Mouse (Mus musculus) testis, postnatal 14 days (tissue): ENCODE data around the gene Nr2f1.
A peak's percentile ranks its signal among the peaks of the same experiment; 100 is the strongest.
"Not testable (repeated sequence)": the region's sequence is repeated elsewhere in the genome, so short reads cannot be mapped to it uniquely, and the experiment has no call there.

Source experiments
- DNase-seq: peaks from one replicate; pipeline ENCODE4 v3.0.0; 2021; ENCODE audit warnings: low spot score

Nr2f1 gene

DNA sequence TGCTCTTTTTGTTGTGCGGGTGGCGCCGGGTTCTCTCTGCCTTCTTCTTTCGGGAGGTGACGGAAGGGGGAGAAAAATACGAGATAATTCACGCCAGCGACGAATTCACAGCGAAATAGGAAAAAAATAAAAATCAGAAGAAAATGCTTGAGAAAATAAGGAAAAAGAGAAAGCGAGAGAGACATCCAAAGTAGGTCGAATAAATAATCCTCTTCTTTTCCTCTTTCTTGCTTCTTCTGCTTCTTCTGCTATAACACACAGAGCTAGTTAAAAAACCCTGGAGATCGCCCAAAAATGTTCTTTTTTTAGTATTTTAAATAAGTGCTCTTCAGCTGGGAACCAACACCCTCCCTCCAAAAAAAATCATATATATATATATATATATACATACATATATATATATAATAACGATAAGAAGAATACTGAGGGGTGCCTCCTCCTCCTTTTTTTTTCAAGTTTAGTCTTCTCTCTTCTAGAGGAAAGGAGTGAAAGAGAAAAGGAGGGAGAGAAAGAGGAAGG, at the start of gene Nr2f1:
TSS of gene Nr2f1 (minus strand) at position 116 of the 519 bp plus-strand sequence.
- DNase-seq: no peak

DNA sequence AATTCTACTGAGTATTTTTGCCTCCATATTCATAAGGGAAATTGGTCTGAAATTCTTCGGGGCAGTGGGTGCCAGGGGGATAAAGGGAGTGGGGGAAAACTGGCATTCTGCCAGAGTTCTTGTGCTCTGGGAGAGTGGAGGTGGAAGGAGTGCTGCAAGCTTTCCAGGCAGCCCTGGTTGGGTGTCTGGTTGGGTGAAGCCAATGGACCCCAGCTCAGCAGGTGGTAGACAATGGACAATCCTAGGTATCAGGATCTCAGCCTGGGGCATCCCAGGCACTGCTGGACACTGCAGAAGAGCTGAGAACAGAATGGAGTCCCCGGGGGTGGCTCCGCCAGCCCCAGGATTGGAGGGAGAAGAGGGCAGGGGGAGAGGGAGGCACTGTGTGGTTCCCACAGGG, 22.1 kb upstream of the Nr2f1 start:
- no peak for DNase-seq

DNA sequence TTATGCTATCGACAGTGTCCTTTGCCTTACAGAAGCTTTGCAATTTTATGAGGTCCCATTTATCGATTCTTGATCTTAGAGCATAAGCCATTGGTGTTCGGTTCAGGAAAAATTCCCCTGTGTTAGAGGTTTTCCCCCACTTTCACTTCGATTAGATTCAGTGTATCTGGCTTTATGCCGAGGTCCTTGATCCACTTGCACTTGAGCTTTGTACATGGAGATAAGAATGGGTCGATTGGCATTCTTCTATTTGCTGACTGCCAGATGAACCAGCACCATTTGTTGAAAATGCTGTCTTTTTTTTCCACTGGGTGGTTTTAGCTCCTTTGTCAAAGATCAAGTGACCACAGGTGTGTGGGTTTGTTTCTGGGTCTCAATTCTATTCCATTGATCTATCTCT, 20.7 kb upstream of the Nr2f1 start:
- not testable (repeated sequence) for DNase-seq

DNA sequence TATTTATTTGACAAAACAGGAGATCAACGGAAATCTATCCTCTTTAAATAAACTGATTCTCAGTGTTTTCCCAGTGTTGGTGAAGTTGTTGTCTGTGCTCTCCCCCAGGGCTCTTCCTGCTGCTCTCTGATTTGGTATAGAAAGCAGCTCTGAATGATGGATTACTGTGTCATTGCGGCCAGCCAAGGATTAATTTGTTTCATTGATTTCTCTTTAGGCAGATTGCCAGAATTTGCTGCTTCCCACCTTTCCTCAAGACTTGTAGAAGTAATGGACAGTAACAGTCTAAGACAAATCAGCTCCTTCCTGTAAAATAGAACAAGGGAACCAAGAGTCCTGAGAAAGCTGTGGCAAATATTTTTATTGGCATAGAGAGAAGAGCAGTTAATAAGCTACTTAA, 15.7 kb upstream of the Nr2f1 start:
- DNase-seq: no peak

DNA sequence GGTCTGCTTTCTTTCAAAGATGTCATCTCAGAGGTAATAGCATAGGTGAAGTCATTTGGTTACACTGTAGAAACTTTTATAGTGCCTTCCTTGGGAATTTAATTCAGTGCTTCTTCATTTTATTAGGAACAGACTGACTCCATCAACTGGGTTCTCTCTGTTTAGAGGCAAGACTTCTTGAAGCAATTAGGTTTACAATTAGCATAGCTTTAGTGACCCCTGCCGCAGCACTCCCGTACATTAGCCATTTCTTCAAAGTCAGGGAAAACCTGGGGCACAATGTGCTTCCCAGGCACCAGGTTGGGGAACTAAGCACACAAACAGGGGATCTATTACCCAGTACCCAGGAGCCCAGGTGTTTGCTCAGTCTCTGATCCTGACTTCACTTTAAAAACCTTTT, 13.6 kb upstream of the Nr2f1 start:
- no peak for DNase-seq

DNA sequence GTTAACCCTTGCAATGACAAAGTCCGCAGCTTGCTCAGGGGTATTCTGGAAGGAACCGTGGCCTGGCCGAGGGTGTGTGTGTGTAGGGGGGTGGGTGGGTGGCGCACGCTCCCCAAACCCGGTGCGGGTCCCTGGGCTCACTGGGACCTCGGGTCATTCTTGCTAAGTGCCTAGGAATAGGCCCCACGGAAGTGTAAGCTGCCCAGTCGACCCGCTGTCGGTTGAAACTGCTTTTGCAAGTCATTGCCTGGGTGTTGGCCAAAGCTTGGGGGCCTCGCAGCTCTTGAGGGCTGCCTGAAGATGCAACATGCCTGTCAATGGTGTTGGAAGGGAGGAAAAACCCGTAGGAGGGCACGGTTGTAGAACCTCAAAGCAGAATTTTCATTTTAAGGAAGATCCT, 12.6 kb upstream of the Nr2f1 start:
- DNase-seq: no peak

DNA sequence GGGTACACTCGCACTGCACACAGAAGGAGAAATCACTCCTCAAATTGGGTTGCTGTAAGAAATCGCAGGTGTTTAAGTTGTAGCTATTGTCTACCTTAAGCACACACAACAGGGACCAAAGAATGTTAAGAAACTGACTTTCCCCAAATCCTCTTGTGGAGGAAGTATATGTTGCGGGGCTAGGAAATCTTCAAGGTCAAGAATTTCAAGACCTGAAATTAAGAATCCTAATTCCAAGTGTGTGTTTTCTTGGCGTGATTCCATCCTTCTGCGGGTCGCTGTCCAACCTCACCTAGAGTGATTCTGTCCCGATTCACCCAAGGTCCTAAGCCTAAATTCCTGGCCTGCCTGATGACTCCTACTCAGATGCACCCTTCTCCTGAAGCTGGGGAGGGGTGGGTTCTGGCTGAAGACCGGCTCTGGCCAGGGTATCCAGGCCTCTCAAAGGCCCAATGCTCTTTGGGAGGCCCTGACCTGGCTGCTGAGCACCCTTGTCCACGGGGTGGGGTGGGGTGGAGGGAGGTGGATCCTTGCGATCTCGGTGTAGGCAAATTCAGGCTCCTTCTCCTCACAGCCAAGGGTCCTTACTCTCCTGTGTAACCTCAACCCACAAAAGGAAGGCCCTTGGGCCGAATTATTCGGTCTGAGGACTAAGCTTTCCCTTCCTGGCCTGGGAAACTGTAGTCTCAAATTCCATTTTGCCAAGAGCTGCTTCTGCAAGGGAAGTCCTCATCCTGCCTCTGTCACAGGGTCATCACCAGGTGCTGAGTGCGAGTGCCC, 11.9 kb upstream of the Nr2f1 start:
- no peak for DNase-seq

DNA sequence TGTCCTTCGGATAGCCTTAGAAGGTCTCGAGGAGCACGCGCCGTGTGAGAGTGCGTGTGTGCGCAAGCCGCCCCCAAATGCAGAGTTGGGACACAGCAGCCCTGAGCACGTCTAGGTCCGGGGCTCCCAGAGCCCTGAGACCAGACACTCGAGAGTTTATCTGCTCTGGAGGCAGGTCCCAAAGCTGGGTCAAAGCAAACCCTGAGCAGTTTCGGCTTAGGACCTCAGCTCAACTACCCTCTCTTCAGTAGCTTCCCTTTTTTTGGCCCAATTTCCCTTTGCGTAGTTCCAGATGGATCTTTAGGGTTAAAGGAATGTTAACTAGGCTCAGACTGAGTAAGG, 11.2 kb upstream of the Nr2f1 start:
- no peak for DNase-seq

DNA sequence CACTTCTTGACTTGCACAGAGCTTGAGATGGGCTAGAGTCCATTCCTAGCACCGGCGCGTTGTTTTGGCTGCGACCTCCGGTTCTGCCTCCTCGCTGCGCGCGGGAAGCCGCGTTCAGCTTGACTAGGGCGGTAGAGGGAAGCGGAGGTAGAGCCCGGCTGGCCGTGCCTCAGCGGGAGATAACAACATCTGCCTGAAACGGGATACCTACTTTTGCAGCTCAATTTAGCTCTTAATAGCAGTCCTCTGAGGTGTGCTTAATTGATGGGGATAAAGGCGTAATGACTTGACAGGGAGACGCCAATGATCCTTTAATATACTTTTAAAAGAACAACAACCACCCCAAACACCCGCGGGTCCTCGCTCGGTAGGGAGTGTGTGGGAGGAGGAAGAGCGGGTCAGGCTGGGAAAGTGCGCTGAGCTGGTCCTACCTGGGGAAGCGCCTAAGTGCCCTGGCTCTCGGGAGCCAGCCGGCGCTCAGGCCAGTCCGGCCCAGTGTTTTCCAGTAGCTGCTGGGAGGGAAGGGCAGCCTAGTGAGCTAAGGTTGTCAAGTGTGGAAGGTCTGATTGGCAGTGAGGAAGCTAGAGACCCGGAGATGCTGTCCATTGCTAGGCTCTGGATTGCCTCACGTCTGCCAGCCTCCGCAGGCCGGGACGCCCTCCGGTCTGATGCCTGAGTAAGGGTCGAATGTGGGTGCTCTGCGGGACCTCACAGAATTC, 10.6 kb upstream of the Nr2f1 start:
- no peak for DNase-seq

DNA sequence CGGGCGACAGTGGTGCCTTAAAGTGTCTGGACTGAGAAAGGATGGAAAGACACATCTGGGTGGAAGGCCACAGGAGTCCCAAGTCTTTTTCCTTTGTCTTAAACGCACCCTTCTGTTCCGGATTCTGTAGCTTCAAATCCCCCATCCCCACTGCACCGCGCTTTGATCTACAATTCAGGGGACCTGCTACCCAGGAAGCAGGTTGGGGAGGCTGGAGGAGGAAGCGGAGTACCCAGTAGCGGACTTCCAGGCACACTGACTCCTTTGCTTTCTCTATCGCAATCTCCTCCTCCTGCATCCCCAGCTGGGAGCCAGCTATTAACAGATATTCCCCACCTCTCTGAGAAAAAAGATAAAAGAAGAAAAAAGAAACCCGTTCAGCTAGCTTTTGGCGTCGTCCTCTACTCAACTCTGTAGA, 10.1 kb upstream of the Nr2f1 start:
- no peak for DNase-seq

DNA sequence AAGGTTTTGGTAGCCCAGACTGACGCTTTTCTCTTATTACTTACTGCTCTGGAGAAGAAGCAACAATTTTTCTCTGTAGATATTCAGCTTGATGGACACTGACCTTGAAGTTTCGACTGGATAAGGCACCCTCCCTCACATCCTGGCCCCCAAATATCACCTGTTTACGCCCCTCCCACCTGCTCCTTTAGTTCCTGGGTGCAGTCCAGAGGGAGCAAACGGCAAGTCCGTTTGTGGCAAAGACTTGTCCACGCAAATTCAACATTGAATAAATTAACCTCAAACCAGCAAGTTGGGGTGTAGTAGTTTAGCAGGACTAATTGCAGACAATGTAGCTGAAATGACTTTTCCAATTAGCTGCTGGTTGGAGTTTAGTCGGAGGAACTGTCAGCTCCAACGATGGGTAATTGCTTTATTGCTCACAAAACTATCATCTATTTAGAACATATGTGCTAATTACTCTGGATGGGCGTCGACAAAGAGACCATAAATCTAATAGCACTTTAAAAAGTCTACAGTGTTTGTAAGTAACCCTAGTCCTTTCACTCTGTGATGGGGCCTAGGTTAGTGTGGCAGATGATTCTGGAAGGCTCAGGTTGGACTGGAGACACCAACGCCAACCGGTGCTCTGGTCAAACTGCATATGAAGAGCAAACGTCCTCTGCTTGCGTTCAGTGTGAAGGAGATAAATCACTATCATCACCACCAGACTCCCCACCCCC, 9.3 kb upstream of the Nr2f1 start:
- no peak for DNase-seq

DNA sequence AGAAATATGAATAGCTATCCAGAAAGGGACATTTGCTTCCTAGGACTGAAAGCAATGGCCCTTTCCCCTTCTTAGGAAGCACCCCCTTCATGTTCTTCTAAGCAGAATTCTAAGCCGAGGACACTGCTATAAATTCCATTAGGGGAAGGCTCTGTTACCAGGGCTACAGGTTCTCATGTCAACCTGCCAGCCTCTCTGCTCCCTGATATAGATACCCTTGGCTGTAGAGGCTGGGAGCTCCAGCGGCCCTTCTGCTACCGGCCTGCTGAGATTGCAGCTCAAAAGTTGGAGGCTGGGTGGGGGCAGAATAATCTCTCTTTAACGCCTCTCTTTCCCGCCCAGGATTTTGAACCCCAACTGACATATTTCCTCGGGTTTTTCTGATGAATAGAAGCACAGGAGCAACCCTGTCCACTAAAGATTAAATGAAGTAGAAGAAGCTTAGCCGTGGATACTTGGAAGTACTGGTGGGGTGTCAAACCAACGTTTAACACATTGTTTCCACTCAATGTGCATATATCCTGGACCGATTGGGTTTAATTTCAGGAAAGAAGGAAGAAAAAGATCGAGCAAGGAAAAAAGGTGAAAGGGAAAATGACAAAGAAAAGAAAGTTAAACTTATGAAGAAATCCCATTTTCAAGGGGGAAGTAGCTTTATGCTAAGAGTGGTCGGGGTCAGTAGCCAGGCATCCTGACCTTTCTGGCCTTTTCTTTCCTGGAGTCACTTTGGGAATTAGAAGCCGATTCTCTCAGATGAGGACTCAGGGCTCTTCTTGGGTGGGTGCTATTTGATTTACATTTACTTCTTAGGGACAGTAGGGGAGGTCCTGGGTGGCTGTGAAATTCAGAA, 8.5 kb upstream of the Nr2f1 start:
- DNase-seq: no peak

DNA sequence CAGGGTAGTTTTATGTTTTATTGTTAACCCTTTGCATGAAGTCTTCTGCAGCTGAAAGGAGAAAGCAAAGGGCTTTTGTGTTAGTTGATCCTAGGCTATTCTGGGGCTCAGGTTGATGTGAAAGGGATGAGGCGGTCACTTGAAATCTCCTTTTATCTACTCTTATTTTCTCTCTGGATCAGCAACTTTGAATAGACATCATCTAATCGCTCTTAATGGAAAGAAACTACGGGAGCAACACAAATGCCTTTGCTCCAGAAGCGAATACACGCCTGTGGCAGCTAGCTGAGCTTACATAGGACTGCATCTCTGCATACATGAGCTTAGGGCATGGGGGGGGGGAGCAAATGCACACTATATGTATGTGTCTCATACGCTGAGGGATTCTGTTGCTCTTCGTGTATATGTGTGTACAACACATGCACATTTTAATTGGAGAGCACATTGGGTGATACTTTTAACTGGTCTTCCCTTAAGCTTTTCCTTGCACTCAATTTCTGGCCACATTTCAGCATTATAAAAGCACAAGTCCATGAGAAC, 7.4 kb upstream of the Nr2f1 start:
- DNase-seq: no peak

DNA sequence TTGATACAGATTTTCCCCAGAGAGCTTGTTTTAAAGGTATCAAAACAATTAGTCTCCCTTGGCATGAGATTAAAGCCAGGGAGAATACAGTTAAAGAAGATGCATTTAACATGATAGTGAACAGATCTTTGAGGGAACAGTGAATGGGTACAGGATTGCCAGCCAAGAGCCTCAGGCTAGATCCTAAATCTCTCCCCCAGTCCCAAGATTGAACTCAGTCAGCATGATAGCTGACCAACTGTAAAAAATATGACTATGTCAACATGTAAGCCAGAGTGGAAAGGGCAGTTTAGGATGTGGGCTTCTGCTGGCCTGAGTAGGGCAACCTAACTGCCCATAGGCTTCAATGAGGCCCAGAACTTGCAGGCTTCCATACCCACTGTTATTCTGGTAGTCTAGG, 5.9 kb upstream of the Nr2f1 start:
- no peak for DNase-seq

DNA sequence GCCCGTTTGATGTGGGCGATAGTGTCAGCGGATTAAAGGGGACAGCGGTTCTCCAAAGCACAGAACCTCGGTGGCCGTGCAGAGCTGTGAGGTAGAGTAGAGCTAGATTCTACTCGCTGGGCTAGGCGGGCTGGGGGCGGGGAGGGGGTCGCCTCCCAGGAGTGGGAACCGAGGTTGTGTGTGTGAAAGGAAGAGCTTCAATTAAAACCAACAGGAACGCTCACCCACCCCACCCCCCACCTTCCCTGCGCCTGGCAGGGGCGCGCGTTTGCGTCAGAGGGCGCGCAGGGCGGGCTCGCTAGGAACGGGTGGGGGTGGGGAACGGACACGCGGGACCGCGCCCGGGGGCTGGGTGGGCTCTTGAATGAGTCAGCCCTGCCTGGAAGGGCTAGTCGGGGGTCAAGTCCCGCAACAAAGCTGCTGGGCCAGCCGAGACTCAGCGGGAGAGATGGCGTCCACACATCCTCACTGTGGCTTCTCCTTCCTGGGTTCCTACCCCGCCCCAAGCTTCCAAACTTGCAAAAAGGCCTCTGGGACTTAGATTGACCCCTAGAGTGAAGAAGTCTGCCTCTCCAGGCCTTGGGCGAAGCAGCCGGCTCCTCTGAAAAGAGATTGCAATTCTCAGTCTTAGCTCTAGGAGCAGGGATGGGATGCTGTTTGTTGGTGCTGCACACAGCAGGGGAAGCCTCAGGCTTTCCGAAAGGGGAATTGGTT, 3.9 kb upstream of the Nr2f1 start:
- no peak for DNase-seq

DNA sequence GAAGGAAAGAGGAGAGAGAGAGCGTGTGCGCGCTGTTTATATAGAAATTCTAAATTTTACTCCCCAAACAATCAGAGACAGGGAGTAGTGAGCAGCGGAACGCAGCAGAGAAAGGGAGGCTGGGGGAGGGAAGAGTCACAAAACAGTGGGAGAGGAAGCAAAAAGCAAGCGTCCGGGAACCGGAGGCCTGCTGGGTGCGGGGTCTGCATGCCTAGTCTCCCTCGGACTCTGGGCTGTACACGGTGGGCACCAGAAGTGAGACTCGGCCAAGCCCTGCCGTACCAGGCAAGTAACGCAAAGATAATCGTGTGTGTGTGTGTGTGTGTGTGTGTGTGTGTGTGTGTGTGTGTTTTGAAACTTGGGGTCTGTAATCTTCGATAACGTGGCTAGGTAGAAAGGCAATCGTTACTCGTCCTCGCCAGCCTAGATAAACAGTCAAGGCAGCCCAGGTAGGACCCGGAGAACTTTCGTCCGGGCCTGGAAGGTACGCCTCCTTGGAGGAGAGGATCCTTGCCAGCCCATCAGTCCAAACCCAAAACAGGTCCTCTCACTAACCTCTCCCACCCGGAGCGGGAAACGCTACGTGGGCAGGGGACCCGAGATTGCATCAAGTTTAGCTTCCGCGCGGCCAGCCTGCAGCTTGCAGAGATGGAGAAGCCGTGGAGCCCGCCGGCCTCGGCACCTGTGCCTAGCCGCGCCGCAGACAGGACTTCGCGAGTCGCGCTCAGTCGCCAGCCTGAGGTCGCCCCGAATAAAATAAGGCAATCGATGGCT, 3.2 kb upstream of the Nr2f1 start:
- no peak for DNase-seq

DNA sequence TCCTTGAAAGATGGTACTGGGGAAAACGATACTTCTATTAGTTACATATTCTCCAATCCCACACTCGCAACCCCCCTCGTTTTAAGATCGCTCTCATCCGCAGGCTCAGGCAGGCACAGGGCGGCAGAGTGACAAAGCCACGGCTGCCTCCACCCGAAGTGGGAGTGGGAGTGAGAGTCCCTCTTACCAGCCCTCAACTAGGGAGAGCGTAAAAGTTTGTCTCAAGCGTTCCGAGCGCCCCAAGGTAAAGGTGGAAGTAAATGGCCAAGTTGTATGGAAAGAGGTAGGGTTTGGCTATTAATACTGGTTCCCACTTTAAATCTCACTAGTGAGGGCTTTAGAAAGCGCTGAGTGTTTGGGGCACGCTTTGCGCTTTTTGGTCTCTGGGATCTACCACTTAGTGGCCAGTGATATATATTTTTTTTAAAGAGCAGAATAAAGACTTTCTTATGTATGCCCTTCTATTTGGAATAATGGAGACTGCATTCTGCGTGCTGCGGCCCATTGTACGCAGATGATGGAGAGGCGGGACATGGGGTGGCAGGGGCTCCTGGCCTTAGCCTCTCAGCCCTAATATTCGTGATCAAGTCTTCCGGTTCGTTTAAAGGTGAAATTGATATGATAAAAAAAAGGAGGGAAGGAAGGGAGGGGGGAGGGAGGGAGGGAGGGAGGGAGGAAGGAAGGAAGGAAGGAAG, 2.5 kb upstream of the Nr2f1 start:
- no peak for DNase-seq

DNA sequence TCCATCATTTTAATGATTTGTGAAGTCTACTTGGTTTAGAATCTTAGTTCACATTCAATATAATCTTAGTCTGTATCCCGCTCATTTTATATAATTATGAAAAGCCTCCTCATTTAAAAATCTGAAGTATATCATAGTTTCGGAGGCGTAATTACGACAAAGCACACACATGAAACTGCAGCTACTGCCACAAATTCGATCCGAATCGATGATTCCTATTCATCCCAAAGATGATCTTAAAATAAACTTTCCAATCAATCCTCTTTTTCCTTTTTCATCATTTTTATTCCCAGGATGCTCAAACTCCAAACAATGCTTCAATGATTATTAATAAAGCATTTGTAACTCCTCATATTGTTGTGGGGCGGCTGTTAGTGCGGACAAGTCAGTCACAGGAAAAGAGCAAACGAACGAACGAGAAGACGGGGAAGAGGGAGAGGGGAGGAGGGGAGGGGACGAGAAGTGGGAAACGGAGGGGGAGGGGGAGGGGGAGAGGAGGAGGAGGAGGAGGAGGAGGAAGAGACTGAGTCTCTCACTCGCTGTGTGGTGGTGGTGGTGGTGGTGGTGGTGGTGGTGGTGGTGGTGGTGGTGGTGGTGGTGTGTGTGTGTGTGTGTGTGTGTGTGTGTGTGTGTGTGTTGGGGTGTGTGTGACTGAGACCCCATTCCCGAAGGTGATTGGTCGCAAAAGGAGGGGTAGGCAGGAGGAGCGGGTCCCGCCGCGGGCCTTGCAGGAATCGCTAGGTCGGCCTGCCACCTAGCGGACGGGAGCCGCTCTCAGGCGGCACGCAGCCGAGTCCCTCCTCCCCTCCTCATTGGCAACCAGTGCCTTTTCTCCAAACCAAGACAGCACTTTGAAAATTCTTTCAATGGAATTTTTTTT, 1.7 kb upstream of the Nr2f1 start:
- DNase-seq: peak; percentile 75

DNA sequence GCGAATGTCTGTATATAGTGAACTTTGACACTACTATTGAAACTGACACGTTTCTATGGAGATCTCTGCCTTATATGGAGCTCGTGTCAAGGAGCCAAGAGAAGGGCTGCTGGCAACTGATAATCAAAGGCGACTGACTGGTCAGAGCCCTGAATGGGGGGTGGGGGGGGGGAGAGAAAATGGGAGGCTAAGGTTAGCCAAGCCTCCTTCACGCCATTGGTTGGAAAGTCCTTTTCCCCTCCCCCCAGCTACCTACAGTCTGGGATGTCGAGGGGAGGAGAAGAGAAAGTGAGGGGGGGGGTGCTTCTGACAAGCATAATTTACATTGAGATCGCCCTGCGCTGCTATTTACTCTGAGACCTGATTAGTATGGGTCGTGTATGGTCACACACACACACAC, 850 bp upstream of the Nr2f1 start:
- no peak for DNase-seq
